8 mouse cellular contexts compared by ENCODE assay signal in genomic region chr2:158625697-158626096, GRCm38 (mm10). TPM values are rescaled to one million over a fixed set of nuclear protein-coding genes. Genes with fewer than 3 reads are reported as not detected.
DNase-seq lines count a peak whose midpoint lies in the region; ATAC-seq and TF ChIP-seq lines count a peak whose summit lies in the region.

No protein-coding gene starts in this region.

- H3K27me3 ChIP-seq in heart, embryonic 14.5 days (ENCODE audit: control insufficient read depth, insufficient read depth, low read length): 0 out of 2 replicates have a peak, but pooled peaks cover 7% of the 10 kb centered on the region
- peaks cover 11% of the 10 kb centered on the region for H3K27me3 ChIP-seq in hindbrain, embryonic 10.5 days (ENCODE audit: insufficient read depth, poor library complexity, severe bottlenecking)
- peaks cover 22% of the 10 kb centered on the region for H3K27me3 ChIP-seq in midbrain, embryonic 10.5 days (ENCODE audit: low read depth, poor library complexity, severe bottlenecking)

- 26% methylated on average over 8 of the region's 8 CpGs for WGBS in heart, embryonic 14.5 days
- 46% methylated on average over 8 of the region's 8 CpGs for WGBS in hindbrain, embryonic 10.5 days
- 43% methylated on average over 8 of the region's 8 CpGs for WGBS in midbrain, embryonic 10.5 days

- in situ Hi-C loops in ES-E14 (cut with MboI; ENCODE audit: low sequenced_read_pairs in 2 of 2, unreplicated experiment in 2 of 2): loop anchor here (5.0 to 10.0 kb wide), 2 partner anchors 78 to 81 kb away; no protein-coding TSS in a partner anchor

- H3K4me2 ChIP-seq in heart, embryonic 14.5 days (ENCODE audit: low read length): peak overlapping the region; percentile 80

- no peak overlapping the region for H3K27ac ChIP-seq in heart, embryonic 14.5 days (replicated peaks in 1 of 2; ENCODE audit: control insufficient read depth in 1 of 2, insufficient read depth in 1 of 2, low read depth in 2 of 2, low read length in 2 of 2)
- H3K27ac ChIP-seq in ES-E14 (ENCODE audit: insufficient read depth, low read depth, low read length, poor library complexity, severe bottlenecking): no peak overlapping the region
- H3K27ac ChIP-seq in hindbrain, embryonic 10.5 days: peak overlapping the region; percentile 94
- H3K27ac ChIP-seq in midbrain, embryonic 10.5 days (replicated peaks): peak overlapping the region; percentile 94

- peak overlapping the region; percentile 68 to 83 for H3K4me3 ChIP-seq in heart, embryonic 14.5 days (ENCODE audit: control insufficient read depth in 1 of 2, insufficient read depth in 1 of 2, low read depth in 1 of 2, low read length in 2 of 2)
- H3K4me3 ChIP-seq in ES-E14 (ENCODE audit: insufficient read depth in 1 of 2, low read depth in 1 of 2, low read length in 2 of 2, poor library complexity in 1 of 2, severe bottlenecking in 1 of 2): peak overlapping the region; percentile 80 to 100
- H3K4me3 ChIP-seq in hindbrain, embryonic 10.5 days: peak overlapping the region; percentile 89
- H3K4me3 ChIP-seq in midbrain, embryonic 10.5 days: peak overlapping the region; percentile 91

- peaks cover 44% of the 10 kb centered on the region for H3K36me3 ChIP-seq in heart, embryonic 14.5 days (ENCODE audit: control insufficient read depth, insufficient read depth, low read length)
- H3K36me3 ChIP-seq in ES-E14 (ENCODE audit: control insufficient read depth, insufficient read depth, low read length, poor library complexity, severe bottlenecking): peaks cover 10% of the 10 kb centered on the region
- peaks cover 44% of the 10 kb centered on the region for H3K36me3 ChIP-seq in hindbrain, embryonic 10.5 days
- H3K36me3 ChIP-seq in midbrain, embryonic 10.5 days: peaks cover 44% of the 10 kb centered on the region

- ATAC-seq in heart, embryonic 14.5 days (ENCODE audit: insufficient number of reproducible peaks, insufficient read depth, low FRiP score, low read depth): no peak

- intact Hi-C loops in heart, postnatal 14 days (cut with DNase I): loop anchor here (2.0 kb wide), 1 partner anchor 75 kb away; no protein-coding TSS in a partner anchor

- no peaks in the 10 kb centered on the region for H3K9me3 ChIP-seq in heart, embryonic 14.5 days (ENCODE audit: control insufficient read depth, low read length)
- no peaks in the 10 kb centered on the region for H3K9me3 ChIP-seq in ES-E14 (ENCODE audit: control insufficient read depth, insufficient read depth, low read depth, low read length)
- H3K9me3 ChIP-seq in hindbrain, embryonic 10.5 days: no peaks in the 10 kb centered on the region
- H3K9me3 ChIP-seq in midbrain, embryonic 10.5 days (replicated peaks): no peaks in the 10 kb centered on the region

- peaks cover 3 to 8% of the 10 kb centered on the region in 2 experiments; a peak in 2 of 4 replicates for H3K4me1 ChIP-seq in heart, embryonic 14.5 days (ENCODE audit: control insufficient read depth in 2 of 2, insufficient read depth in 2 of 2, low read length in 2 of 2)
- H3K4me1 ChIP-seq in ES-E14 (ENCODE audit: control insufficient read depth in 2 of 2, insufficient read depth in 2 of 2, low read length in 2 of 2, poor library complexity in 1 of 2): peaks cover 0 to 1% of the 10 kb centered on the region in 2 experiments; a peak in 1 of 4 replicates
- H3K4me1 ChIP-seq in hindbrain, embryonic 10.5 days (replicated peaks): peaks cover 18% of the 10 kb centered on the region
- peaks cover 17% of the 10 kb centered on the region for H3K4me1 ChIP-seq in midbrain, embryonic 10.5 days

- no peak for DNase-seq in heart, postnatal 14 days
- no peak for DNase-seq in ES-E14 (ENCODE audit: low read depth, low spot score)
- no peak for DNase-seq in hindbrain, embryonic 10.5 days (ENCODE audit: low spot score)
- DNase-seq in midbrain, embryonic 10.5 days (ENCODE audit: low spot score): no peak
- DNase-seq in ovary, adult 18-20 months (ENCODE audit: low spot score): no peak
- no peak for DNase-seq in cerebellum, postnatal 10 days
- DNase-seq in ovary, postnatal 14 days (ENCODE audit: low spot score): no peak

- H3K9ac ChIP-seq in heart, embryonic 14.5 days (ENCODE audit: low read length): peak overlapping the region; percentile 80
- H3K9ac ChIP-seq in ES-E14 (ENCODE audit: insufficient read depth, low read depth, low read length, poor library complexity, severe bottlenecking): peak overlapping the region; percentile 80

TF ChIP-seq in ES-E14, 5 proteins besides CTCF, POLR2A, EP300 and RAD21:
- TF ChIP-seq CHD2 (IDR thresholded peaks at IDR 0.05; ENCODE audit: low read depth, low read length) (no peak), MAFK (IDR thresholded peaks at IDR 0.05; ENCODE audit: insufficient read depth, low read depth, low read length) (no peak), ZNF384 (IDR thresholded peaks at IDR 0.05; ENCODE audit: low read depth, low read length) (no peak), ZC3H11A (IDR thresholded peaks at IDR 0.05; ENCODE audit: borderline replicate concordance, low read depth, low read length) (no peak), HCFC1 (IDR thresholded peaks at IDR 0.05; ENCODE audit: borderline replicate concordance, insufficient read depth, low read length) (no peak)
TF ChIP-seq in ES-E14: peak in this region for 0.

RNA-seq across cellular contexts. Expression of gene Actr5, which starts 1.0 kb away (rescaled TPM):
- 7.9 and 8.6 TPM in 2 replicates for polyA plus RNA-seq in heart, embryonic 14.5 days (2014; fragmentation: Nextera tagmentation; extraction: Ambion mirVana)
- total RNA-seq in heart, postnatal 14 days (2021): 1 to 10 TPM; 6.9 to 8.9 TPM
- 11.5 and 19.3 TPM in 2 replicates for total RNA-seq in ES-E14 (2012; rRNA removed)
- polyA plus RNA-seq in hindbrain, embryonic 10.5 days (2016; fragmentation: Nextera tagmentation; extraction: Ambion mirVana): 14.7 and 16.4 TPM in 2 replicates
- polyA plus RNA-seq in midbrain, embryonic 10.5 days (2016; fragmentation: Nextera tagmentation; extraction: Ambion mirVana): 14.1 and 14.8 TPM in 2 replicates

RNA-seq across cellular contexts. Expression of gene Slc32a1, which starts 15.1 kb away (rescaled TPM):
- polyA plus RNA-seq in heart, embryonic 14.5 days (2014; fragmentation: Nextera tagmentation; extraction: Ambion mirVana): not detected in 2 replicates
- not detected for total RNA-seq in heart, postnatal 14 days (2021)
- 0.53 and 0.71 TPM in 2 replicates for total RNA-seq in ES-E14 (2012; rRNA removed)
- 0.35 and 1.4 TPM in 2 replicates for polyA plus RNA-seq in hindbrain, embryonic 10.5 days (2016; fragmentation: Nextera tagmentation; extraction: Ambion mirVana)
- 0.25 and 0.68 TPM in 2 replicates for polyA plus RNA-seq in midbrain, embryonic 10.5 days (2016; fragmentation: Nextera tagmentation; extraction: Ambion mirVana)

RNA-seq across cellular contexts. Expression of gene Ppp1r16b, which starts 39.5 kb away (rescaled TPM):
- polyA plus RNA-seq in heart, embryonic 14.5 days (2014; fragmentation: Nextera tagmentation; extraction: Ambion mirVana): 4.7 and 6.0 TPM in 2 replicates
- total RNA-seq in heart, postnatal 14 days (2021): 10 to 100 TPM; 17.0 to 20.2 TPM
- total RNA-seq in ES-E14 (2012; rRNA removed): 1.1 and 1.2 TPM in 2 replicates
- polyA plus RNA-seq in hindbrain, embryonic 10.5 days (2016; fragmentation: Nextera tagmentation; extraction: Ambion mirVana): 3.0 and 3.5 TPM in 2 replicates
- 3.6 and 3.7 TPM in 2 replicates for polyA plus RNA-seq in midbrain, embryonic 10.5 days (2016; fragmentation: Nextera tagmentation; extraction: Ambion mirVana)

Comparison
In these comparisons a context has a peak if more than half of its experiments do, and no peak if none do; other contexts are left out.
1. H3K27ac ChIP-seq: peak in hindbrain, embryonic 10.5 days (single experiment) and midbrain, embryonic 10.5 days (single experiment); none in heart, embryonic 14.5 days (0 of 2) and ES-E14 (single experiment).
2. Peak in every context shown above with its lines, with median percentiles within 50 percentile points of each other: H3K4me3 ChIP-seq.